Mouse (Mus musculus) left cerebral cortex, postnatal 36 days (tissue): ENCODE data around the gene Srrm4. TPM values are rescaled to one million over a fixed set of nuclear protein-coding genes. Genes with fewer than 3 reads are reported as not detected.
"Not testable (repeated sequence)": the region's sequence is repeated elsewhere in the genome, so short reads cannot be mapped to it uniquely, and the experiment has no call there.

Experiments used
- DNase-seq, 2 experiments: peaks; one replicate each; pipeline ENCODE4 v3.0.0; 2021 to 2022; ENCODE audit warnings: low spot score in 2 of 2, mixed read lengths in 1 of 2
- intact Hi-C: fragments of 180-260 bp; cut with DNase I; formaldehyde crosslinking; loops from one replicate; pipeline ENCODE4 v1.15.1; 2025
- total RNA-seq, 2 experiments: library from RNA; stranded (reverse); gene quantifications; 2 replicates each; pipeline ENCODE4 v1.2.3; 2021

The Srrm4 gene
- total RNA-seq, 2 experiments from 2014 or later = 24.0 to 31.8 TPM

- intact Hi-C loops = loop anchor here (10.0 kb wide), 1 partner anchor 75 kb away; no protein-coding TSS in a partner anchor
- DNase-seq = no peak
These were observed 141.9 kb downstream of the Srrm4 start for GRCm38 (mm10) chr5:116449522-116450225.

GRCm38 (mm10) chr5:116448409-116449191 is 143.0 kb downstream of the Srrm4 start:
- intact Hi-C loops = loop anchor here (10.0 kb wide), 1 partner anchor 76 kb away; no protein-coding TSS in a partner anchor
- no peak for DNase-seq

- intact Hi-C loops = loop anchor here (10.0 kb wide), 1 partner anchor 77 kb away; no protein-coding TSS in a partner anchor
- no peak for DNase-seq
These were observed 143.7 kb downstream of the Srrm4 start for GRCm38 (mm10) chr5:116447821-116448350.

- intact Hi-C loops = loop anchor here (10.0 kb wide), 1 partner anchor 78 kb away; no protein-coding TSS in a partner anchor
- DNase-seq = peak in 1 of 2 experiments; percentile 43
These were observed 145.1 kb downstream of the Srrm4 start for GRCm38 (mm10) chr5:116446552-116446951.

- intact Hi-C loops = loop anchor here (10.0 kb wide), 1 partner anchor 79 kb away; no protein-coding TSS in a partner anchor
These were observed 145.8 kb downstream of the Srrm4 start for GRCm38 (mm10) chr5:116445634-116446367.

GRCm38 (mm10) chr5:116444517-116444916 is 147.1 kb downstream of the Srrm4 start:
- DNase-seq = peak in 1 of 2 experiments; percentile 20
- intact Hi-C loops = loop anchor here (5.0 to 10.0 kb wide), 3 partner anchors 52 to 148 kb away; partner anchors contain the start of gene Srrm4

More at GRCm38 (mm10) chr5:116445634-116446367, 145.8 kb downstream of the Srrm4 start:
- no peak for DNase-seq

- intact Hi-C loops = loop anchor here (5.0 to 10.0 kb wide), 3 partner anchors 51 to 149 kb away; partner anchors contain the start of gene Srrm4
- peak; percentile 69 to 81 for DNase-seq
These were observed 148.1 kb downstream of the Srrm4 start for GRCm38 (mm10) chr5:116443459-116443940.

GRCm38 (mm10) chr5:116442697-116443458 is 148.7 kb downstream of the Srrm4 start:
- peak; percentile 67 to 79 for DNase-seq
- intact Hi-C loops = loop anchor here (5.0 to 10.0 kb wide), 3 partner anchors 51 to 149 kb away; partner anchors contain the start of gene Srrm4

GRCm38 (mm10) chr5:116440251-116440650 is 151.4 kb downstream of the Srrm4 start:
- intact Hi-C loops = loop anchor here (5.0 to 10.0 kb wide), 3 partner anchors 48 to 152 kb away; partner anchors contain the start of gene Srrm4
- DNase-seq = peak; percentile 62 to 74

GRCm38 (mm10) chr5:116438328-116438727 is 153.3 kb downstream of the Srrm4 start:
- intact Hi-C loops = no loop called here
- DNase-seq = no peak

GRCm38 (mm10) chr5:116436117-116436516 is 155.5 kb downstream of the Srrm4 start:
- intact Hi-C loops = no loop called here
- no peak for DNase-seq

GRCm38 (mm10) chr5:116434976-116435850 is 156.4 kb downstream of the Srrm4 start:
- peak in 1 of 2 experiments; percentile 34 for DNase-seq
- intact Hi-C loops = no loop called here

- intact Hi-C loops = no loop called here
- DNase-seq = no peak
These were observed 158.7 kb downstream of the Srrm4 start for GRCm38 (mm10) chr5:116432871-116433270.

- intact Hi-C loops = no loop called here
- DNase-seq = no peak
These were observed 164.9 kb downstream of the Srrm4 start for GRCm38 (mm10) chr5:116426701-116427100.

- intact Hi-C loops, DNase-seq: not testable (repeated sequence)
These were observed 165.9 kb downstream of the Srrm4 start for GRCm38 (mm10) chr5:116425709-116426108.

- no peak for DNase-seq
- intact Hi-C loops = no loop called here
These were observed 166.3 kb downstream of the Srrm4 start for GRCm38 (mm10) chr5:116425273-116425672.

GRCm38 (mm10) chr5:116423746-116424145 is 167.9 kb downstream of the Srrm4 start:
- intact Hi-C loops = no loop called here

More at GRCm38 (mm10) chr5:116423746-116424145, 167.9 kb downstream of the Srrm4 start:
- no peak for DNase-seq
